Mouse (Mus musculus) urinary bladder, postnatal 25 days (tissue): ENCODE measurements around the gene Gm17622.

Source experiments
- DNase-seq: peaks from one replicate; pipeline ENCODE4 v3.0.0; 2022; ENCODE audit warnings: low spot score

Gene Gm17622

GRCm38 (mm10) chr13:96490433-96490832, at the start of gene Gm17622:
TSS of gene Gm17622 (plus strand) at chr13:96490733.
- no peak for DNase-seq

GRCm38 (mm10) chr13:96450205-96450856, 40.2 kb upstream of the Gm17622 start:
- DNase-seq = no peak

DNA sequence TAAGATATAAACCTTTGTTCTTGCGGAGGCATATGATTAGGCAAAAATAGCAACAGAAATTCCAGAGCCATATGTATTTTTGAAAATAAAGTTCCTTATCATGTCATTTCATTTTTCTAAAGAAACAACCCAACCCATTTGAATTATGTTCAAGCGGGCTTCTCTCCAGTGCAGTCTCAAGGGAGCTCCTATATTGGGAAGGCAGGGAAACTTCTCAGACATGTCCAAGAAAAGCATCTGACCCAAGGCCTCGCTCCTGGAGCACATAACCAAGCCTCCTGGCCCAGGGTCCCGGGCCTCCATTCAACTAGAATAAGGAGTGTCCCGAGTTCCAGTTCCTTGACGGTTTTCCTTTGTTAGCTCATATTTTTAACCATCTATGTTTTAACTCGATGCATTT, 39.7 kb upstream of the Gm17622 start:
- no peak for DNase-seq

DNA sequence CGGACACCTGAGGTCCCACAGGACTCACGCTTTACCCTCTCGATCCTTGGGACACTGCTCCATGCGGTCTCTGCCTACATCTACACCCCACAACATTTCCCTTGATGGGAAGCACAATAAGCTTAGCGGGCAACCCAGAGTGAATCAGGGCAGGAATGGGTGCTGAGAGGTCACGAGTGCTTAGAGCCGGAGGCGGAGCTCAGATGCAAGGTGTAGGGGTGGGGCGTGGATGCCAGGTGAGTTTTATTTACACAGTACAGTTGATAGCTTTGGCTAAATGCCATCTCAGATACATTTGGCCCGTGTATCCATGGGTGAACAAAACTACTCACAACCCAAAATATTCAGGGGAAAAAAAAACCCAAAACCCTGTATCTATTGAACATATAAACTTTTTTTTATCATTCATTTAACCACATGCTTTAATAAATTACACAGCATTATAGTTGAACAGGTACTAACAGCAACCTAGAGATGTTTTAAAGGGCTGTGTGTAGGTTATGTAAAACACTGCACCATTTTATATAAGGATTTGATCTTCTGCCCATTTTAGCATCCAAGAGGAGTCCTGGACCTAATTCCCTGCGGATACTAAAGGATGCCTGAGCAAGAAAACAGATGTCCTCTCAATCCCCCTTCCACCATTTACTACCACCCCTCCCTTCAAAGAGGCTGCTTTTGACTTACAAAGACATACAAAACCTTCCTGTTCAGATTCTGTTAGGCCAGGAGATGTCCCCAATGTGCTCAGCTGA, 39.0 kb upstream of the Gm17622 start:
- DNase-seq = no peak

DNA sequence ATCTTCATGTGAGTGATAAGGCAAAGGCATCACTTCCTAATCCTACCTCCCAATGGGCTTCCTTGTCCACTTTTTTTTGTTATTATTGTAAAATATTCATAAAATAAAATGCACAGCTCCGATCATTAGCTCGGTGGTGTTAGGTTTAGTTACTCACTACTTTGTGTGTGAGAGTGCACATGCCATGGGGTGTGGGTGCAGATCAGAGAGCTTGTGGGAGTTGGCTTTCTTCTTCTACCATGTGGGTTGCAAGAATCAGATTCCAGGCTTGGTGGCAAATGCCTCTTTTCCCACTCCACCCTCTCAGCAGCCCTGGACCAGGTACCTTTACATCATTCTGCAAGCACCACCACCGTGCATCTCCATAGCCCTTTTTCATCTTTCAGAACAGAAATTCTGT, 37.9 kb upstream of the Gm17622 start:
- no peak for DNase-seq

- DNase-seq = peak; percentile 30
These were observed 36.2 kb upstream of the Gm17622 start for GRCm38 (mm10) chr13:96454288-96454687.

DNA sequence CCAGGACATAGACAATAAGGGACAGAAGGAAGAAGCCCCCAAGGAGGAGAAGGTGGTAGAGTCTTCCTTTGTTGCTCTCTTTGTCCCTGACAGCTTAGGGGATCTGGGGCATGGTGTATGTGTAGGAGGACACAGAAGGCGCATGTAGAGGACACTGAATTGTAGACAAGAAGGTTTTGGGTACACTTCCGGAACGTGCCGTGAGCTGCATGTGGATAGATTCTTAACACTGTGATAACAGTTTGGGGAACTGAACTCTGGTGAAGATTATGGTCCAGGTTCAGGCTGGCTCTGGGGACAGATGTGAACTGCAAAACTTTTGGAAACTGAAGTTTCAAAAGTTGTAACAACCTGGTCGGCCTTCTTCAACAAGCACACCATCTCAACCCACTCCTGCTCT, 33.0 kb upstream of the Gm17622 start:
- DNase-seq = no peak

DNA sequence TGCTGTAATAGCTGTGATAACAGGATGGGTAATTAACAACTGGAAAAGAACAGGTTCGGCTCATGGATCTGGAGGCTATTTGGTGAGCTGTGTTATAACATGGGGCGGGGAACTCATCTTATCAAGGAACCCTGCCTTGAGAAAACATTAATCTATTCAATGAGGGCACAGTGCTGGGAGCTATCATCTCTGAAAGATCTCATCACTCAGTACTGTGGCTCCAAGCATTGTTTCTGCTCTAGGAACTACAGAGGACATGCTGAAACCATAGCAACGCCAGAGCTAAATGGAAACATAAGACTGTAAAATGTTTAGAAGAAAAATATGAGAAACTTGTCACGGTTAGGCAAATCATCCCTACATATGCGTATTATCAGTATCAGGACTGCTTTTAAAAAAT, 32.5 kb upstream of the Gm17622 start:
- no peak for DNase-seq

GRCm38 (mm10) chr13:96458606-96459005, 31.9 kb upstream of the Gm17622 start:
- DNase-seq = no peak

DNA sequence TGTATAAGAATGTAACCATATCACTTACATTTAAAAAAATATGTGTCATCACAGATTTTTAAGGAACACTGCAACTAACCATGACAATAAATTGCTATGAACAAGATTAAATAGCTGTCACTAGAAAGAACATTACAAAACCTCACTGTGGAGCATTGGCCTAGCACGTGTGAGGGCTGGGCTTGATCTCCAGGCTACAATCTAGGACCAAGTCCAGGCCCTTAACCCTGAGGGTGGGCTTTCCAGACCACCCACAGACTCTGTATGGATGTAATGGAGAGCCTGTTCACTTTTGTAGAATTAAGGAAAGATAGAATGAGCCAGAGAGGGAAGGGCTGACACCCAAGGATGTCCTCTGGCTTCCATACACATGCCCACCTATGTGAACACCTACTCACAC, 27.9 kb upstream of the Gm17622 start:
- no peak for DNase-seq

- no peak for DNase-seq
These were observed 25.2 kb upstream of the Gm17622 start for GRCm38 (mm10) chr13:96465315-96465714.

DNA sequence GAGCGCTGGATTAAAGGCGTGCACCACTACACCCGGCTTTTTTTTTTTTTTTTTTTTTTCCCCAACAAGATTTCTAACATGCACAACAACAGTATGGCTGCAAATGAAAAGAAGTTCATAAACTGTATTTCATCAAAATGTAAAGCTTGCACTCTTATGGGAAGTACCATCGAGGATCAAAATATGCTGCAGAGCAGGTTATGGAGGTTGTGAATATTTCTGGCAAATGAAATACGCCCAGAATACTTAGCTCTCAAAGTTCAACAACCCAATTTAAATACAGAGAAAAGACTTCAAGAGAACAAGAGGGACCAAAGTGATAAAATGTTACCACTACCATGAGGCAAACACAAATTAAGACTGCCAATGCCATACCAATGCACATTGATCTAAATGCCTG, 21.9 kb upstream of the Gm17622 start:
- DNase-seq = no peak

DNA sequence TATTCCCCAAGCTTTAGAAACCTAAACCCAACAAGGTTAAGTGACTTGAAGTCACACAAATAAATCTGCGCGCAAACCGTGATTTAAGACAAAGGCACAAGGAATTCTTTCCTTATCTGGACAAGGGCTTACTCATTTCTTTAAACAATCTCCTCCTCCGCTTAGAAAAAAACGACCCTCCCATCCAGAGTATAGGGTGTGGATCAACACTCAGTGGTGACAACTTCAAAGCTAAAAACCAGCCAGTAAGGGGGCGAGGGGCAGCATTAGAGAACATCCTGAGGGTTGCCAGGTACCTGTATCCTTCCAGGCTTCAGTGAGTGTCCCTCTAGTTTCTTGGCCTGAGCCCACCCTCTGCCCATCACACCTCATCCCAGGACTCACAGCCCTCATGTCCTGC, 20.0 kb upstream of the Gm17622 start:
- no peak for DNase-seq

DNA sequence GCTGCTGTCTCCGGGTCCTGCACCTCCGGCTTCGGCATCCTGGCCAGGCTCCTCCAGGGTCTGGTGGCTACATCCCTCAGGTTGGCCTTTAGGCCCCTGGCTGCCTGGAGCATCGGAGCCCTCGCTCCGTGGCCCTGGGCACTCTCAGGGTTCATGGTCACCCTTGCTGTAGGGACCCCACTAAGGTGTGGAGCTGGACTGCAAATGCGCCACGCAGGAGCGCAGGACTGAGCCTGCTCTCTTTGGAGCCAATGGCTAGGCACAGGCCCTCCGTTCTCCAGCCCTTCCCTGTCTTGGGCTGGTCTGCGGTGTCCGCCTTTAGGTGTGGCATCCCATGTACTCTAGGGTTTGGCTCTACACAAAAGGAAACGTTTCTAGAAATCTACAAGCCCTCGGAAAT, 19.6 kb upstream of the Gm17622 start, which contains the start of gene Ankdd1b:
Gene Ankdd1b, minus strand, starts transcription at position 242 of the 400 bp plus-strand sequence.
- DNase-seq = no peak

GRCm38 (mm10) chr13:96477226-96477625, 13.3 kb upstream of the Gm17622 start:
- no peak for DNase-seq

DNA sequence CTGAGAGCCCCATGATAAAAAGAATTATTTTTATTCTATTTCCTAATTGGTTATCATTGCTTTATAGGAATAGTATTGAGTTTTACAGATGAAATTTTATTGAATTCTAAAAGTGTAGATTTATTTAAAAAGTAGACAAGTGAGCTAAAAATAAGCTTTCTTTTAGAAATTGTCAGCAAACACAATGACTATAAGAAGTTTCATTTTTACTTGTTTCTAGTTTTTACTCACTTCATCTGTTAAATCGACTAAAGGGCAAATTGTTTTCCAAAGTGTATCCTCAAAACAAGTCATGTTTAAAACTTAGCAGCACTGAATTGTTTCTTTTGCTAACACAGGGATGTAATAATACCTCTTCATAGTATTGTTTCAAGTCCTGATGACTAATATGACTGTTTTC, 11.5 kb upstream of the Gm17622 start:
- DNase-seq = no peak

GRCm38 (mm10) chr13:96487230-96487629, 3.3 kb upstream of the Gm17622 start:
- no peak for DNase-seq

- no peak for DNase-seq
These were observed 2.6 kb upstream of the Gm17622 start for GRCm38 (mm10) chr13:96487968-96488367.

- DNase-seq = no peak
These were observed 6.1 kb downstream of the Gm17622 start for GRCm38 (mm10) chr13:96496630-96497029.

GRCm38 (mm10) chr13:96499891-96500290, 9.4 kb downstream of the Gm17622 start:
- no peak for DNase-seq

DNA sequence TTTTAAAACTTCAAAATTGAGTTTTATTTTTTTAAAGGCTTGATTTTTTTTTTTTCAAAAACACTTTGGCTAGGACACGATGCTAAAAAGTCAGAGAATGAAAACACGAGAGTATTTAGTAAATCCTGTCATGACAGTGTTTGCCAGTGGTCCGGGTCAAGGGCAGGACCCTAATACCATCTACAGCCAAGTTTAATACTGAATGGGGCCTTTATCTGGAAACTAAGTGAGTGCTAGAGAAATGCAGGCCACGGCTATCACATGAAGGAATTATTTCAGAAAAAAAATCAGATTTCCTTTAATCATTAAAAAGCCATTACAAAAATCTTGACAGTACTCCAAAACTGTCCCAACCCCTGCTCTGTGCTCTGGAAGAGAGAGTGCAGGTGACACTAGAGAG, 15.1 kb downstream of the Gm17622 start:
- no peak for DNase-seq

DNA sequence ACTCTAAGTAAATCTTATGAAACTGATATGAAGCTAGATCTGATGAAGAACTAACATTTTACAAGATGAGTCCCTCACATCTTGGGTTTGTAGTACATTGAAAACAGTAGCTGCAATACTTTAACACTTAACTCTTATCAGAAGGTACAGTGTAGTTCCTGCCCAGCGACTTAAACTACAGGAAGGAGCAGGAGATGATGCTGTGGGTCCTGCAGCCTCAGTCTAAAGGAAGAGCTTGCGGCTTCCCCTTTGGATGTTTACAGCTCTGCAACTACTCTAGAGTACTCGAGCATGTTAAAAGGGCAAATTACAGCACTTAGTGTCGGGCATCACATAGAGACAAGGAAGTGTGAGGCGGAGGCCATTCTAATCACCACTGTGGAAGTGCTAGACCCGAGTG, 15.8 kb downstream of the Gm17622 start:
- no peak for DNase-seq

DNA sequence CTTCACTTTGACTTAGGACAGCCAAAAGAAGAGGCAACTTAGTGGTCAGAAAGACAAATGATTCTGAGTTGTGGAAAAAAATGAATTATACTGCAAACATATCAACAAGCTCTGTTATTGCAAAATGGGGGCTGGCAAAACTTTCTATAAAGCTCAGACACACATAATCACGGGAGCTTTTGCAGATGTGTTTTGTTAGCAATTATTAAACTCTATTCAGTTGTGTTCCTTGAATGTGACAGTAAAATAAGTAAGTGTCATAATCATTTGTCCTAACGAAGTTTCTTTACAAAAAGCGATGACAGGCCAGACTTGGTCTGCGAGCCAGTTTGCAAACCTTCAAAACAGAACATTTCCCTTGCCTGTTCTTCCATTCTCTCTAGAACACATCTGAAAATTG, 17.0 kb downstream of the Gm17622 start:
- no peak for DNase-seq

- peak; percentile 21 for DNase-seq
These were observed 20.1 kb downstream of the Gm17622 start for GRCm38 (mm10) chr13:96510635-96511034.
